Mouse (Mus musculus): ENCODE measurements around the gene Mpp4. TPM values are rescaled to one million over a fixed set of nuclear protein-coding genes. Genes with fewer than 3 reads are reported as not detected.
A peak's percentile ranks its signal among the peaks of the same experiment; 100 is the strongest.

The Mpp4 gene
- total RNA-seq, 2 experiments from 2014 or later: 1.6 to 1.7 TPM

DNA sequence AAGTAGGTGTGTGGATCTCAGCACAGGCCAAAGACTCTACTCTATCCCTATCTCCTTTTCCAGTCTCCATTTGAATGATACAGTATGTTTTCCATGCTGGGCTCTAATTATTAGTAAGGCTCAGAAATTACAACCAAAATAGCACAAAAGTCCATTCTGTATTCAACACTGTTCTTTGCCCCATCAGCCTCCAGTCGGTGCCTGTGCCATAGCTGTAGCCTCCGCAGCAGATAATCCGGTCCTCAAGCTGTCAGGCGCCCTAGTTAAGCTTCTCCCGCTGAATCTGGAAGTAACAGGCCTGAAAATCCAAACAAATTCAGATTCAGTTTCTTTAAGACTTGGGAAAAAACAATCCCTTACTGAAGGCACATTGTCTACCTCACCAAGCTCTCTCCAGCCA, 729 bp upstream of the Mpp4 start:
- DNase-seq (ENCODE audit: extremely low spot score in 1 of 2, low spot score in 2 of 2): no peak
- intact Hi-C loops (cut with DNase I): loop anchor here (2.0 kb wide), 1 partner anchor 43 kb away; the partner anchor contains the start of gene Tmem237
- H3K4me3 ChIP-seq: no peak overlapping the region
- H3K27ac ChIP-seq: peak overlapping the region; percentile 57; the same call in 1 of the 2 replicates
- TF ChIP-seq CTCF (IDR thresholded peaks at IDR 0.05): no peak

DNA sequence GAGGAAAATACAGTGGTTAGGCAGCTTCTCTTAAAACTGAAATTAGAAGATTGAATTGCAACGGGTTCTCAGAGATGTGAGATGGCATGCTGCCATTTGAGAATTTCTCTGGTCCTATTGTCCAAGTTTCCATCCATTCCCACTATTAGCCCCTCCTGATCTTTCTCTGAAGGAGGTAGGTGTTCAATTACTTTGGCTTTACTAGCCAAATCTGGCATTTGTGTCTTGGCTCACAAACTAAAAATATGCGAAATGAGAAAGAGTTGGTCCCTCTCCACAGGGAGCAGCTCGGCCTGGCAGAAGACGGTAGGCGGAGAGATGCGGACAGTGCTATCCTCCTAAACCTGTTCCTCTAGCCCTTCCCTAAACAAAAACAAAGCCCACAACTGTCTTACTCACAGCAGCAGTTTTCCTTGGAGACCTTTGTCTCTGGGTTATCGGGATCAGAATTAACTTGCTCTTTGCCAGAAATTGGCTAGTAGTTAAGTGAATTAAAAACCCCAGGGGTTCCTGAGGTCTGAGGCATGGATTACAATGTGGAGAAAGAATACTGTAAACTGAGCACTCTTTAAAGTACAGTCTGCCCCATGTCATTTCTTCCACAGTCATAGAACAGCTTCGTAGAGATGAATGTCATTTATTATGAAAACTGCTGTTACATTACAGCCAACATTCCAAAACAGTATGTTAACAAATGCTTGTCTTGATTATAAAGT, 722 bp downstream of the Mpp4 start:
- no peak overlapping the region for H3K4me3 ChIP-seq
- no peak for TF ChIP-seq CTCF (IDR thresholded peaks at IDR 0.05)
- intact Hi-C loops (cut with DNase I): loop anchor here (2.0 kb wide), 1 partner anchor 42 kb away; the partner anchor contains the start of gene Tmem237

DNA sequence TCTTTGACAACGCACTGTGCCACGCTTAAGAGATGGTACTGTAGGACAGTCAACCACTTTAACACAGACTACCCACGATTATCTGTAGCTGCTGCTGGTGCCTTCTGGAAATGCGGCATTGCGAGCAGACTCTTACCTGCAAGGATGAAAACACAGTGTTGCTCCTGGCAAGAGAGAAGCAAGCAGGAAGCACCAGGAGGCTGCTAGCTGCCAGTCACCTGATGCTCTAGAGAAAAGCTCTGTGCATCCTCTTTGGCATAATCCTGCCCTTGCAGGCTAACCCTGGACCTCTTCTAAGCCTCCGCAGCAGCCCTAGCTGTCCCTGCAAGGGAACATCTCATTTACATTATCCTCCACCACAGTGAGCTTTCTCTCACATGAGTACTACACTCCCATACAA, 1.8 kb downstream of the Mpp4 start:
- H3K27ac ChIP-seq: no peak overlapping the region
- intact Hi-C loops (cut with DNase I): no loop called here
- H3K4me3 ChIP-seq: no peak overlapping the region
- no peak for TF ChIP-seq CTCF (IDR thresholded peaks at IDR 0.05)
- DNase-seq (ENCODE audit: extremely low spot score in 1 of 2, low spot score in 2 of 2): no peak

More for the DNA sequence above, 722 bp downstream of the Mpp4 start:
- H3K27ac ChIP-seq: peak overlapping the region; percentile 56; the same call in 1 of the 2 replicates
- DNase-seq (ENCODE audit: extremely low spot score in 1 of 2, low spot score in 2 of 2): no peak

DNA sequence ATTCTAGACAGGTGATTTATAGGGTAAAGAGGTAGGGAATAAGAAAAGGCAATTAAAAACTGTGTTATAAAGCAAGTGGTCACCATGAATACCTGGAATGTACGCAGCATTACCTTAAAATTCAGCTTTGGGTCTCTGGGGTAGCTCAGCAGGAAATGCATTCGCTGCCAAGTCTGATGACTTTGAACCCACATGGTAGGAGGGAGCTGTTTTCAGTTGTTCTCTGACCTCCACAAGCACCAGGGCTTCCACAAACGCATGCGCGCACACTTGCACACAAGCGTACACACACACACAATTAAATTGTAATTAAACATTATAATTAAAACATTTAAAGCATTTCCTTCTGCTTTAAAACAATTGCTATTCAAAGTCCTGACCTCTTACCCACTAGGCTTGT, 2.3 kb downstream of the Mpp4 start:
- Histone ChIP-seq H3K27ac (no peak overlapping the region), H3K4me3 (no peak overlapping the region)
- intact Hi-C loops (cut with DNase I): no loop called here
- no peak for TF ChIP-seq CTCF (IDR thresholded peaks at IDR 0.05)
- DNase-seq (ENCODE audit: extremely low spot score in 1 of 2, low spot score in 2 of 2): no peak

DNA sequence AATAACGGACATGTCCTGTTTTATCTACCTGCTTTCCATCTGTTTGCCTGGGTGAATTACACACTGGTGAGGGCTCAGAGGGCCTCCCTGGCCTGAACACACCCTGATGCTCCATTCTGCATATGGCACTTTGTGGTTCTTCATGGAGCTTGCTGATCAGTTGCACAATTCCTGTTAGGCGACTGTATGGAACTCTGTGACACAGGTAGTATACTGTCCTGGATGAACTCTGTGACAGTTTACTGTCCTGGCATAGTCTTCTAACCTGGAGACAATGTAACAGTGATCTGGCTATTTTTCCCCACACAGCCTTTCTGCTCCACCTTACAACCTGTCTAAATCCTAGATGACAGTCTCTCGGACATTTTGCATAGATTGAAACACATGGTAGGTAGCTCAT, 4.1 kb downstream of the Mpp4 start:
- no peak for TF ChIP-seq CTCF (IDR thresholded peaks at IDR 0.05)
- no peak overlapping the region for H3K4me3 ChIP-seq
- H3K27ac ChIP-seq: no peak overlapping the region
- DNase-seq (ENCODE audit: extremely low spot score in 1 of 2, low spot score in 2 of 2): no peak
- intact Hi-C loops (cut with DNase I): no loop called here

DNA sequence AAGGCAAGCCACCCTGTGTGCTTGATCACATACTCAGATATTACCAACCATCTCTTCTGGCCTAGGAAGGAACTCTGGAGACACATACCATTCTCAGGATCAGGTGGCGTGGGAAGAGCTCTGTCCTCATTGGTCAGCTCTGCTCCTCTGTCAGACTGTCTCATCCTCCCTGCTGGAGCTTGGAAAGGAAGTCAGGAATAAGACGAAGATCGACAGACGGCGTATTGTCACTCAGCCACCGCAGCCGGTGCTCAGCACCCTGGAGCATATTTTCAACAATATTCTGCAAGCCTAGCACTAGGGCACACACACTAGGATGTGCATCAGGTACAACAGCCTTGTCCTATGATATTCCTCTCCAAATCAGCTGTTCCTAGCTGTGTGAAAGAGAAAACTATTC, 4.7 kb downstream of the Mpp4 start:
- no peak overlapping the region for H3K27ac ChIP-seq
- DNase-seq (ENCODE audit: extremely low spot score in 1 of 2, low spot score in 2 of 2): no peak
- TF ChIP-seq CTCF (IDR thresholded peaks at IDR 0.05): no peak
- H3K4me3 ChIP-seq: no peak overlapping the region
- intact Hi-C loops (cut with DNase I): no loop called here

DNA sequence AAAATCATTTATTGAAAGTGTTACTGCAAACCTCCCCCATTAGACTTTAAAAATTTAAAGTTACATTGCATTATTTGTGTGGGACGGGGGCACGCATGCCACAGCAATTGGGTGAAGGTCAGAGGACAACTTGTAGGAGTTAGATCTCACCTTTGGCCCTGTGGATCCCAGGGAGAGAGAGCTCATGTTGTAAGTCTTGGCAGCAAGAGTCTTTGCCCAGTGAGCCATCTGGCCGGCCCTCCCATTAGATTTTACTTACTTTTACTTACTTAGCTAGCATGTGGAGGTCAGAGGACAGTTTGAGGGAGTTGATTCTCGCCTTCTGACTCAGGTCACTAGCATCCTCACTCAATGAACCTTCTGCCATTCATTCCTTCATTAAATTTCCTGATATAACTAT, 5.3 kb downstream of the Mpp4 start:
- intact Hi-C loops (cut with DNase I): no loop called here
- DNase-seq (ENCODE audit: extremely low spot score in 1 of 2, low spot score in 2 of 2): no peak
- TF ChIP-seq CTCF (IDR thresholded peaks at IDR 0.05): no peak
- Histone ChIP-seq H3K4me3 (no peak overlapping the region), H3K27ac (no peak overlapping the region)

DNA sequence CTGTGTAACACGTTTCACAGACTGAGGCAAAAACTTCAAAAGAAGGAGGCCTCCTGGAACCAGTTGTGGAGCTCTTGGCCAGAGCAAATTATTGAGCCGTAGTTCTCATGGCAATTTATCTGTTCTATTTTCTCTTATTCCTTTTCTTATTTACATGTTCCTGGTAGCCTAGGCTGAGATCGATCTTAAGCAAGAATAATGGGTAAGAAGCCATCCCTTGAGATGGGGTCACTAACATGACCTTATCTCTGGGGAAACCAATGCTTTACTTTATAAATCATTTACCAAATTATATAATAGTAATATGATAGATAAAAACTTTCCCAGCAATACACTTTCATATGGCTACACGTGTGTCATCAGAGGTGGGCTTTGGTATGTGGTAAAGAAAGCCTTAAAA, 10.8 kb downstream of the Mpp4 start:
- intact Hi-C loops (cut with DNase I): no loop called here
- TF ChIP-seq CTCF (IDR thresholded peaks at IDR 0.05): no peak
- no peak for DNase-seq (ENCODE audit: extremely low spot score in 1 of 2, low spot score in 2 of 2)
- no peak overlapping the region for H3K4me3 ChIP-seq
- H3K27ac ChIP-seq: no peak overlapping the region

DNA sequence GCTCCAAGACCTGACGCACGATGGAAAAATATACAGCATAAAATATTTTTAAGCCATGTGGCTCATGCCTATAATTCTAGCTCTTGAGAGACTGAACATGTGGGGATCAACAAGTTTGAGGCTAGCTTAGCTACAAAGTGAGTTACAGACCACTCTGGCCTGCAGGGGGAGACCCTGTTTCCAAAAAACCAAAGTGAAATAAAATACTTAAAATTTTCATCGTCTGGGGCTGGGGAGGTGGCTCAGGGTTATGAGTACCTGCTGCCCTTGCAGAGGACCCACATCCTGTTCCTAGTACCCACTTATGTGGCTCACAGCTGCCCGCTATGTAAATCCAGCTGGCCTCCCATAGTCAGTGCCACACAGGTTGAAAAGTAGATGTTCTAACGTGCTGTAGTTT, 12.6 kb downstream of the Mpp4 start:
- Histone ChIP-seq H3K4me3 (no peak overlapping the region), H3K27ac (no peak overlapping the region)
- intact Hi-C loops (cut with DNase I): no loop called here
- DNase-seq (ENCODE audit: extremely low spot score in 1 of 2, low spot score in 2 of 2): no peak
- TF ChIP-seq CTCF (IDR thresholded peaks at IDR 0.05): no peak; the same call in 1 of the 2 replicates

DNA sequence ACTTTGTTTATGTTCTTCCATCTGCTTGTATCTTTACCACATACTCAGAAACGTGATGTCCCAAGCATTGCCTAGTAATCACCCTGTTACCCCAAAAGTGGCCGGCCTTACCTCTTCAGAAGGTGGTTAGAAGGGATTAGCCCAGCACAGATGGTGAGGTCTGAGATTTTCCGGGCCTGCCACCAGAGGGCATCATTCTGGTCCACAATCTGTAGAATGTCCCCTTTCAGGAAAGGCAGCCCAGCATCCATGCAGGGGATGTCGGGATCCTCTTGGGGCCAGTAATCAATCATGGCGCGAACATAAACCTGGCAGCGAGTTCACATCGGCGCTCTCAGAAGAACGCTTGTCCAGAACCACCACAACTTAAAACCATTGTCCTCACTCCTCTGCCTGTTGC, 18.6 kb downstream of the Mpp4 start:
- intact Hi-C loops (cut with DNase I): loop anchor here (5.0 kb wide), 3 partner anchors 72 to 372 kb away; no protein-coding TSS in a partner anchor
- no peak for DNase-seq (ENCODE audit: extremely low spot score in 1 of 2, low spot score in 2 of 2)
- Histone ChIP-seq H3K4me3 (no peak overlapping the region), H3K27ac (no peak overlapping the region)
- peak; percentile 23 for TF ChIP-seq CTCF (IDR thresholded peaks at IDR 0.05)

DNA sequence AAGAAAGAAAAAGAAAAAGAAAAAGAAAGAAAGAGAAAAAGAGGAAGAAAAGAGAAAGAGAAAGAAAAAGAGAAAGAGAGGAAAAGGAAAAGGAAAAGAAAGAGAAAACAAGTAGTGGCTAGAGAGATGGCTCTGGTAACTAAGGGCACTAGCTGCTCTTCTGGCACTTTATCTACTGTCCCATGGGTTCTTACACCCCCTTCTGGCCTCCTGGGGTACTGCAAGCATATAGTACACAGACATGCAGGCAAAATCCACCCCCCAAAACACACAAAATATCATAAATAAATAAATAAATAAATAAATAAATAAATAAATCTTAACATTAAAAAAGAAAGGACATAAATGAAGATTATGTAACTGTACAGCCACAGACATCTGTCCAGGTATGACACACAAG, 20.4 kb downstream of the Mpp4 start:
- TF ChIP-seq CTCF (IDR thresholded peaks at IDR 0.05): peak; percentile 59
- DNase-seq (ENCODE audit: extremely low spot score in 1 of 2, low spot score in 2 of 2): no peak
- Histone ChIP-seq H3K4me3 (no peak overlapping the region), H3K27ac (no peak overlapping the region)
- intact Hi-C loops (cut with DNase I): loop anchor here (5.0 kb wide), 3 partner anchors 71 to 371 kb away; no protein-coding TSS in a partner anchor

DNA sequence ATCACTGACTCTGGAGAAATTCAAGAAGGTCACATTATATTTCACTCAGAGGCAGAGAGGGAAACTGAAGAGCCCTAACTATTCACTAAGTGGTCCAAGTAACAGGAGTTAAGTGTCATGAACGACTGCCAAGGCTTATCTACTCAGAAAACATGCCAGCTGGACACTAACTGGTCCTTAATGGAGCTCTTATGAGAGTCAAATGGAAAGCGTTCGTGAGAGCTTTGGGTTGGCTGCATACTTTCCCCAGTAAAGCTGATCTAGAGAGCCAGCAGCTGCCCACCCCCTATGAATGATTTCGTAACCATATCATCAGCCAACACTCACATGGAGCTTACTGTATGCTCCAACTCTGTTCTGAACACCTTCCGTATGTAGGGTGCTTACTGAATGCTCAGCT, 28.8 kb downstream of the Mpp4 start:
- intact Hi-C loops (cut with DNase I): no loop called here
- no peak for TF ChIP-seq CTCF (IDR thresholded peaks at IDR 0.05)
- DNase-seq (ENCODE audit: extremely low spot score in 1 of 2, low spot score in 2 of 2): no peak
- Histone ChIP-seq H3K4me3 (no peak overlapping the region), H3K27ac (no peak overlapping the region)

DNA sequence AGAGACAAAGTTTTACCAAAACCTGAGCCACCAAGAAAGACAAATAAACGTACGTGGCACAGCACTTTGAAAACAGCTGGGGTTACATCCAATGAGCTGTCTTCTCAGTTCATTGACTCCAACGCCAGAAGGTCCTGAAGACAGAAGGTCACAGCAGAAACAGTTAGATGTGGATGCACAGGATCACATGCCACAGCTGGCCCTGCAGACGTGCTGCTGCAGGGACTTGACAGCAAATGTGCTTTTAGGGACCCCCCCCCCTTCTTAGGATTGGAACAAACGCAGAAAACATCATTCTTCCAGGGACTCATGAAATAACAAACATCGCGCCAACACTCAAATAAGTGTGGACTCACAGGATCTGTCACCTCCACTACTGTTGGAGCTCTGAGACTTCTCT, 34.3 kb downstream of the Mpp4 start:
- intact Hi-C loops (cut with DNase I): no loop called here
- TF ChIP-seq CTCF (IDR thresholded peaks at IDR 0.05): no peak

More for the DNA sequence above, 34.3 kb downstream of the Mpp4 start:
- no peak overlapping the region for H3K27ac ChIP-seq
- no peak for DNase-seq (ENCODE audit: extremely low spot score in 1 of 2, low spot score in 2 of 2)
- H3K4me3 ChIP-seq: no peak overlapping the region

Data from left cerebral cortex, adult 2 months (tissue).